Mouse (Mus musculus) lung, embryonic 16.5 days (tissue): Measurements from ENCODE around the gene Pou2af1. TPM values are rescaled to one million over a fixed set of nuclear protein-coding genes. Genes with fewer than 3 reads are reported as not detected.

ENCODE experiments used
- polyA plus RNA-seq: library from polyadenylated mRNA; unstranded; fragments of >200 nt; fragmentation: Nextera tagmentation; extraction: Ambion mirVana; gene quantifications from 2 replicates; pipeline ENCODE4 v1.2.1, GENCODE M21; 2015

The Pou2af1 gene
- polyA plus RNA-seq, 1 experiment from 2014 or later: 0.11 TPM

Other genes with a start within 250 kb of the Pou2af1 start
- 16.7 and 19.7 TPM in 2 replicates for gene Sik2, start 204.6 kb upstream of the Pou2af1 start, polyA plus RNA-seq
- gene Btg4, start 152.8 kb upstream of the Pou2af1 start, polyA plus RNA-seq: 0.28 and 0.34 TPM in 2 replicates
- gene Layn, start 136.6 kb upstream of the Pou2af1 start, polyA plus RNA-seq: 7.2 and 7.7 TPM in 2 replicates
- 5.9 and 6.3 TPM in 2 replicates for gene 4833427G06Rik, start 111.6 kb upstream of the Pou2af1 start, polyA plus RNA-seq
- 0.08 and 0.13 TPM in 2 replicates for gene Gm32742, start 48.2 kb upstream of the Pou2af1 start, polyA plus RNA-seq
- 8.3 and 10.6 TPM in 2 replicates for gene Colca2, start 64.9 kb downstream of the Pou2af1 start, polyA plus RNA-seq
- 0.11 TPM in 1 of 2 replicates, not detected in the other for gene 1810046K07Rik, start 115.2 kb downstream of the Pou2af1 start, polyA plus RNA-seq